Mouse (Mus musculus) lung, postnatal 0 days (tissue): ENCODE measurements around the gene Cacna2d2.

Source experiments
- CTCF ChIP-seq: IDR thresholded peaks from 2 replicates; pipeline ENCODE4 v1.5.1; 2016; ENCODE audit warnings: antibody characterized with exemption, mild to moderate bottlenecking
- EP300 ChIP-seq: IDR thresholded peaks from 2 replicates; pipeline ENCODE4 v1.6.1; 2016; ENCODE audit warnings: antibody characterized with exemption, mild to moderate bottlenecking, control low read depth

DNA sequence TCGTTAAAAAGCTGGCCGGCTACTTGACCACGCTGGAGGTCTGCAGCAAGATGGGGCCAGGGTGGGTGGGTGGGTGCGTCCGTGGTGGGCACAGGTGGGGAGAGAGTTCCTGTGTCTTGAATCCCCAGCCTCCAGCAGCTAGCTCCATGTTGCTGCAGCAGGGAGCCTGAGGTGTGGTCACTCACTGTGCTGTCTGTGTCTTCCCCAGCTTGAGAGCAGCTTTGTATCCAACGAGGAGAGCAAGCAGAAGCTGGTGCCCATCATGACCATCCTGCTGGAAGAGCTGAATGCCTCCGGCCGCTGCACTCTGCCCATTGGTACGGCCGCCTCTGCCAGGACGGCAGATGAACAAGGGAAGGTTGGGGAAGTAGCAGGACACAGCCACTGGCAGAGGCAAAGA lies 143.9 kb downstream of the Cacna2d2 start:
- TF ChIP-seq CTCF (no peak), EP300 (no peak)
